In the genomic region with DNA sequence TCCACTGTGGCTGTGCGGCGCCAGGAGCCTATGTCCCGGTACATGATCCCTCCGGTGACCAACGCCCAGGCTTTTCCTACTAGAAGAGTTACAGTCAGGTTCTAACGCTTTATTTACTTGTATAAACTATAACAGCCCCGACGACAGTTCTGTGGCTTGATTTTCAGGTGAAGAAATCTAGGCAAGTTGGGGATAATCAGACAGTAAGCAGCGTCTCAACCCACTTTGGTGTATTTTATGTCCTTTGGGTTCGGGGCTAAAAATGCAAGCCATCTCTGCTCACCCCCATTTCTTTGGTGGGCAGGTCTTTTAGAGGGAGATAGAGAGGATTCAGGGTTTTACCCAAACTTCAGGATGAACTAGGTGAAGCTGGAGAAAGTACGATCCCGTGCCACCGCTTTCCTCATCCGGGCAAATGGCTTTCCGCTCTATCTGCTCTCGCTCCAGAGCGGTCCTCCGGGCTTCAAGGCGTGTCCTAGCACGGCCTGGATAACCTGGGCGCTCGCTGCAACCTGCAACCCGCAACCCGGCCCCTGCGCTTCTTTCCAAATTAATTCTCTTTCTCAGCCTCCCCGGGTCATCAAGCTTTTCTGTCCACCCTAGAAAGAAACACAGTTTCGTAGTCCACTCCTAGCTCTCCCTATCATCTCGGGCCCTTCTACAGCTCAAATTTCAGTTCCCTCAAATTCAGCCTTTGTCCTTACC, we compare ENCODE assay signal across 8 mouse cellular contexts. TPM values are rescaled to one million over a fixed set of nuclear protein-coding genes. Genes with fewer than 3 reads are reported as not detected.
DNase-seq lines count a peak whose midpoint lies in the region; ATAC-seq and TF ChIP-seq lines count a peak whose summit lies in the region.

No protein-coding gene starts in this region.

- peak overlapping the region; percentile 25 for H3K4me3 ChIP-seq in lung, embryonic 14.5 days (ENCODE audit: low read depth, low read length)
- peak overlapping the region; percentile 41 for H3K4me3 ChIP-seq in forebrain, embryonic 10.5 days
- peak overlapping the region; percentile 26 for H3K4me3 ChIP-seq in kidney, embryonic 14.5 days (ENCODE audit: low read length)
- H3K4me3 ChIP-seq in myocyte = peak overlapping the region; percentile 11

- H3K9ac ChIP-seq in lung, embryonic 14.5 days = no peak overlapping the region
- no peak overlapping the region; the same call in 1 of the 2 replicates for H3K9ac ChIP-seq in kidney, embryonic 14.5 days (ENCODE audit: low read depth, low read length)

- no peaks in the 10 kb centered on the region for H3K79me2 ChIP-seq in myocyte (ENCODE audit: control insufficient read depth, insufficient read depth)

- no peaks in the 10 kb centered on the region for H3K4me1 ChIP-seq in lung, embryonic 14.5 days (ENCODE audit: insufficient read depth)
- H3K4me1 ChIP-seq in forebrain, embryonic 10.5 days = peaks cover 33% of the 10 kb centered on the region
- H3K4me1 ChIP-seq in kidney, embryonic 14.5 days (ENCODE audit: control insufficient read depth, insufficient read depth, low read length) = peaks cover 12% of the 10 kb centered on the region

- intact Hi-C loops in left cerebral cortex, postnatal 4 days (cut with DNase I) = no loop called here

- ATAC-seq in lung, embryonic 14.5 days (ENCODE audit: insufficient read depth) = no peak
- no peak for ATAC-seq in kidney, embryonic 14.5 days (ENCODE audit: low FRiP score, low TSS enrichment)
- no peak for ATAC-seq in megakaryocyte progenitor cell, adult 5-6 weeks (replicated peaks; ENCODE audit: poor library complexity)

- no peak for TF ChIP-seq POLR2A in myocyte (IDR thresholded peaks at IDR 0.05; ENCODE audit: insufficient read length, low read depth)

- H3K4me2 ChIP-seq in lung, embryonic 14.5 days = peak overlapping the region; percentile 59
- peak overlapping the region; percentile 39 for H3K4me2 ChIP-seq in kidney, embryonic 14.5 days (replicated peaks; ENCODE audit: low read depth, low read length)
- H3K4me2 ChIP-seq in myocyte (ENCODE audit: low read depth) = peak overlapping the region; percentile 57

- no peak overlapping the region for H3ac ChIP-seq in myocyte (ENCODE audit: control insufficient read depth, insufficient read length)

- H3K27ac ChIP-seq in lung, embryonic 14.5 days (ENCODE audit: low read depth) = no peak overlapping the region
- no peak overlapping the region for H3K27ac ChIP-seq in forebrain, embryonic 10.5 days
- no peak overlapping the region for H3K27ac ChIP-seq in kidney, embryonic 14.5 days (ENCODE audit: low read depth, low read length)

- no peaks in the 10 kb centered on the region for H3K9me3 ChIP-seq in lung, embryonic 14.5 days (ENCODE audit: low read depth, low read length)
- no peaks in the 10 kb centered on the region for H3K9me3 ChIP-seq in forebrain, embryonic 10.5 days
- H3K9me3 ChIP-seq in kidney, embryonic 14.5 days (ENCODE audit: control insufficient read depth, low read length) = no peaks in the 10 kb centered on the region

- peaks cover 52% of the 10 kb centered on the region for H3K27me3 ChIP-seq in lung, embryonic 14.5 days (ENCODE audit: insufficient read depth, low read length)
- H3K27me3 ChIP-seq in forebrain, embryonic 10.5 days (ENCODE audit: poor library complexity, severe bottlenecking) = peaks cover 97% of the 10 kb centered on the region
- peaks cover 66% of the 10 kb centered on the region for H3K27me3 ChIP-seq in kidney, embryonic 14.5 days (ENCODE audit: control insufficient read depth, insufficient read depth, low read length)
- H3K27me3 ChIP-seq in myocyte (ENCODE audit: control insufficient read depth, insufficient read depth, insufficient read length) = peaks cover 35% of the 10 kb centered on the region

- H3K36me3 ChIP-seq in lung, embryonic 14.5 days (ENCODE audit: insufficient read depth) = no peaks in the 10 kb centered on the region
- H3K36me3 ChIP-seq in forebrain, embryonic 10.5 days (replicated peaks) = no peaks in the 10 kb centered on the region
- H3K36me3 ChIP-seq in kidney, embryonic 14.5 days (ENCODE audit: control insufficient read depth, insufficient read depth, low read length) = no peaks in the 10 kb centered on the region
- H3K36me3 ChIP-seq in myocyte (ENCODE audit: control insufficient read depth, insufficient read depth) = no peaks in the 10 kb centered on the region

- peak; percentile 23 for DNase-seq in lung, embryonic 14.5 days
- DNase-seq in lung, postnatal 4 days = no peak
- peak; percentile 44 for DNase-seq in forebrain, embryonic 10.5 days (ENCODE audit: extremely low spot score, low spot score)
- no peak for DNase-seq in left cerebral cortex, postnatal 4 days
- DNase-seq in lung, postnatal 10 days = no peak

- no peak for TF ChIP-seq CTCF in lung, embryonic 14.5 days (IDR thresholded peaks at IDR 0.05; ENCODE audit: low read depth)

- 1% methylated on average over 28 of the region's 28 CpGs for WGBS in lung, embryonic 14.5 days
- 1% methylated on average over 28 of the region's 28 CpGs for WGBS in forebrain, embryonic 10.5 days
- 2% methylated on average over 28 of the region's 28 CpGs for WGBS in kidney, embryonic 14.5 days

TF ChIP-seq in myocyte, 11 proteins besides CTCF, POLR2A, EP300 and RAD21:
- TF ChIP-seq CEBPB (IDR thresholded peaks at IDR 0.05; ENCODE audit: insufficient read depth, poor library complexity, severe bottlenecking) = no peak
- TF ChIP-seq E2F4 (IDR thresholded peaks at IDR 0.05; ENCODE audit: insufficient read depth) = no peak
- TF ChIP-seq USF1 (IDR thresholded peaks at IDR 0.05; ENCODE audit: low read depth) = no peak
- no peak for TF ChIP-seq REST (IDR thresholded peaks at IDR 0.05; ENCODE audit: insufficient read depth, insufficient read length)
- TF ChIP-seq MYOG (IDR thresholded peaks at IDR 0.05; ENCODE audit: control insufficient read depth in 1 of 3, insufficient read depth in 1 of 3, insufficient read length in 2 of 3, low read depth in 2 of 3) = no peak
- no peak for TF ChIP-seq MYOD1 (IDR thresholded peaks at IDR 0.05; ENCODE audit: control insufficient read depth in 1 of 3, insufficient read length in 2 of 3, low read depth in 2 of 3)
- TF ChIP-seq TCF12 (IDR thresholded peaks at IDR 0.05; ENCODE audit: insufficient read depth, poor library complexity, severe bottlenecking) = no peak
- no peak for TF ChIP-seq POLR2AphosphoS2 (IDR thresholded peaks at IDR 0.05; ENCODE audit: insufficient read length, low read depth)
- no peak for TF ChIP-seq SRF (IDR thresholded peaks at IDR 0.05; ENCODE audit: control insufficient read depth, insufficient read length, low read depth)
- TF ChIP-seq TCF3 (IDR thresholded peaks at IDR 0.05; ENCODE audit: insufficient read length, low read depth) = no peak
- no peak for TF ChIP-seq MAX (IDR thresholded peaks at IDR 0.05; ENCODE audit: low read depth)

RNA-seq across cellular contexts. Expression of a gene that starts 0.5 kb away (rescaled TPM):
- polyA plus RNA-seq in lung, embryonic 14.5 days (2014; fragmentation: Nextera tagmentation; extraction: Ambion mirVana) = 0.11 and 0.18 TPM in 2 replicates
- not detected in 2 replicates for polyA plus RNA-seq in forebrain, embryonic 10.5 days (2016; fragmentation: Nextera tagmentation; extraction: Ambion mirVana)
- 0.37 and 0.47 TPM in 2 replicates for polyA plus RNA-seq in kidney, embryonic 14.5 days (2014; fragmentation: Nextera tagmentation; extraction: Ambion mirVana)
- 0.14 TPM for polyA plus RNA-seq in myocyte (2012; fragmentation: generic; extraction: Trizol)
- not detected in 2 replicates for total RNA-seq in megakaryocyte progenitor cell, adult 5-6 weeks (2015)
- not detected in 2 replicates for total RNA-seq in megakaryocyte progenitor cell, adult 5-6 weeks (2017)
- not detected for total RNA-seq in left cerebral cortex, postnatal 4 days (2021)

Comparison
In these comparisons a context has a peak if more than half of its experiments do, and no peak if none do; other contexts are left out.
1. DNase-seq: peak in lung, embryonic 14.5 days (single experiment) and forebrain, embryonic 10.5 days (single experiment); none in lung, postnatal 4 days (0 of 2), left cerebral cortex, postnatal 4 days (single experiment) and lung, postnatal 10 days (single experiment).
2. Peak in every context shown above with its lines, with median percentiles within 50 percentile points of each other: H3K4me2 ChIP-seq and H3K4me3 ChIP-seq.